Mouse (Mus musculus): Measurements from ENCODE around the gene Olfr578.

DNA sequence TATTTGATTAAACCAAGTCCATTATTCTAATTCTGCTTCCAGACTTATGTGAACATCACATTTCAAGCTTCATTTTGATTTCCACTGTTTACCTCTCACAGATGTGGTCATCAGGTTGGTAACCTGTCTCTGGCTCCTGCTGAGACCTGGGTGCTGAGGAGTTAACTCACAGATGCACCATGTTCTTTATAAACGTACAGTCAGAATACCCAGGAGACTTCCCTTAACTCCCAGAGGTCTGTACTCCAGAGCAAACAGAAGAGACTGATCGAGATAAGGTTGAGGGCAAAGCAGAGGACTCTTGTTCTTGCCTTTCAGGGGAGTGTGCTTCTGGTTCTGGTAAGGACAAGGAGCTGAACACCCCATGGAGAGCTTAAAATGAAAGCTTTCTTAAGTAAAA is 26.8 kb downstream of the Olfr578 start, which contains the start of gene Olfr576:
- no peak for TF ChIP-seq CTCF (IDR thresholded peaks at IDR 0.05; ENCODE audit: extremely low read depth, insufficient read depth, low read length)
- TF ChIP-seq POLR2A (IDR thresholded peaks at IDR 0.05; ENCODE audit: extremely low read depth, insufficient read depth, low read length), result no peak

All from cortical plate, adult 2 months (tissue).